Mouse (Mus musculus): ENCODE results near the gene Myadml2. TPM values are rescaled to one million over a fixed set of nuclear protein-coding genes. Genes with fewer than 3 reads are reported as not detected.

The Myadml2 gene
- polyA plus RNA-seq (2012; rRNA removed): 0.07 and 0.13 TPM in 2 replicates
- 0.67 and 1.0 TPM in 2 replicates for polyA plus RNA-seq (2014; fragmentation: Nextera tagmentation; extraction: Ambion mirVana)

GRCm38 (mm10) chr11:120648001-120648476, at the start of gene Myadml2:
TSS of gene Myadml2 (minus strand) at chr11:120648158.
- H3K4me3 ChIP-seq (ENCODE audit: insufficient read depth in 1 of 2, low read depth in 2 of 2, low read length in 2 of 2): peak within 1 kb of the TSS; percentile 31 to 32
- no peak within 1 kb of the TSS for H3K27ac ChIP-seq
- H3K9me3 ChIP-seq (ENCODE audit: control insufficient read depth, low read length): no peaks in the 10 kb centered on the region
- no peak for ATAC-seq (ENCODE audit: insufficient read depth)
- TF ChIP-seq EP300 (IDR thresholded peaks at IDR 0.05; ENCODE audit: low read depth) (no peak), CTCF (IDR thresholded peaks at IDR 0.05; ENCODE audit: low read depth) (0 out of 2 replicates have a peak, but pooled peaks have one; percentile 5)
- H3K4me2 ChIP-seq (ENCODE audit: low read depth): peak within 1 kb of the TSS; percentile 55
- peaks cover 4 to 5% of the 10 kb centered on the region in 2 experiments for H3K4me1 ChIP-seq (replicated peaks; ENCODE audit: control insufficient read depth in 2 of 2, insufficient read depth in 2 of 2, low read length in 1 of 2)
- 6% methylated on average over 13 of the region's 13 CpGs for WGBS (ENCODE audit: insufficient replicate concordance)
- DNase-seq (ENCODE audit: low read depth in 3 of 3, low spot score in 3 of 3): no peak
- H3K36me3 ChIP-seq (replicated peaks; ENCODE audit: control insufficient read depth, insufficient read depth, low read depth): no peaks in the 10 kb centered on the region
- H3K9ac ChIP-seq (replicated peaks): peak within 1 kb of the TSS; percentile 7
- H3K27me3 ChIP-seq (ENCODE audit: control insufficient read depth, insufficient read depth, low read length): peaks cover 4% of the 10 kb centered on the region

GRCm38 (mm10) chr11:120697741-120698140, 49.8 kb upstream of the Myadml2 start:
- Histone ChIP-seq H3K4me3 (ENCODE audit: insufficient read depth in 1 of 2, low read depth in 2 of 2, low read length in 2 of 2) (no peak overlapping the region), H3K9me3 (ENCODE audit: control insufficient read depth, low read length) (no peaks in the 10 kb centered on the region), H3K27ac (no peak overlapping the region), H3K36me3 (replicated peaks; ENCODE audit: control insufficient read depth, insufficient read depth, low read depth) (no peaks in the 10 kb centered on the region), H3K4me2 (ENCODE audit: low read depth) (no peak overlapping the region), H3K27me3 (ENCODE audit: control insufficient read depth, insufficient read depth, low read length) (no peaks in the 10 kb centered on the region), H3K9ac (replicated peaks) (no peak overlapping the region), H3K4me1 (replicated peaks; ENCODE audit: control insufficient read depth in 2 of 2, insufficient read depth in 2 of 2, low read length in 1 of 2) (no peaks in the 10 kb centered on the region)
- DNase-seq (ENCODE audit: low read depth in 3 of 3, low spot score in 3 of 3) (no peak), ATAC-seq (ENCODE audit: insufficient read depth) (no peak)
- 67% methylated on average over 10 of the region's 10 CpGs for WGBS (ENCODE audit: insufficient replicate concordance)
- TF ChIP-seq CTCF (IDR thresholded peaks at IDR 0.05; ENCODE audit: low read depth) (no peak), EP300 (IDR thresholded peaks at IDR 0.05; ENCODE audit: low read depth) (no peak)

- no peaks in the 10 kb centered on the region for H3K4me1 ChIP-seq (replicated peaks; ENCODE audit: control insufficient read depth in 2 of 2, insufficient read depth in 2 of 2, low read length in 1 of 2)
- no peak overlapping the region for H3K4me3 ChIP-seq (ENCODE audit: insufficient read depth in 1 of 2, low read depth in 2 of 2, low read length in 2 of 2)
- TF ChIP-seq CTCF (IDR thresholded peaks at IDR 0.05; ENCODE audit: low read depth) (peak; percentile 58), EP300 (IDR thresholded peaks at IDR 0.05; ENCODE audit: low read depth) (no peak)
- no peaks in the 10 kb centered on the region for H3K27me3 ChIP-seq (ENCODE audit: control insufficient read depth, insufficient read depth, low read length)
- no peak overlapping the region for H3K27ac ChIP-seq
- H3K4me2 ChIP-seq (ENCODE audit: low read depth): no peak overlapping the region
- no peak overlapping the region for H3K9ac ChIP-seq (replicated peaks)
- DNase-seq (ENCODE audit: low read depth in 3 of 3, low spot score in 3 of 3) (no peak), ATAC-seq (ENCODE audit: insufficient read depth) (no peak)
- no peaks in the 10 kb centered on the region for H3K36me3 ChIP-seq (replicated peaks; ENCODE audit: control insufficient read depth, insufficient read depth, low read depth)
- WGBS (ENCODE audit: insufficient replicate concordance): 82% methylated on average over 6 of the region's 6 CpGs
- H3K9me3 ChIP-seq (ENCODE audit: control insufficient read depth, low read length): no peaks in the 10 kb centered on the region
These were observed 48.6 kb upstream of the Myadml2 start for GRCm38 (mm10) chr11:120696568-120696967.

- Histone ChIP-seq H3K4me1 (replicated peaks; ENCODE audit: control insufficient read depth in 2 of 2, insufficient read depth in 2 of 2, low read length in 1 of 2) (no peaks in the 10 kb centered on the region), H3K4me2 (ENCODE audit: low read depth) (no peak overlapping the region), H3K9me3 (ENCODE audit: control insufficient read depth, low read length) (no peaks in the 10 kb centered on the region), H3K9ac (replicated peaks) (no peak overlapping the region), H3K27me3 (ENCODE audit: control insufficient read depth, insufficient read depth, low read length) (no peaks in the 10 kb centered on the region), H3K27ac (no peak overlapping the region), H3K36me3 (replicated peaks; ENCODE audit: control insufficient read depth, insufficient read depth, low read depth) (no peaks in the 10 kb centered on the region), H3K4me3 (ENCODE audit: insufficient read depth in 1 of 2, low read depth in 2 of 2, low read length in 2 of 2) (no peak overlapping the region)
- TF ChIP-seq CTCF (IDR thresholded peaks at IDR 0.05; ENCODE audit: low read depth) (no peak), EP300 (IDR thresholded peaks at IDR 0.05; ENCODE audit: low read depth) (no peak)
- 78% methylated on average over 12 of the region's 12 CpGs for WGBS (ENCODE audit: insufficient replicate concordance)
- ATAC-seq (ENCODE audit: insufficient read depth): no peak
- no peak for DNase-seq (ENCODE audit: low read depth in 3 of 3, low spot score in 3 of 3)
These were observed 47.7 kb upstream of the Myadml2 start for GRCm38 (mm10) chr11:120695641-120696040.

GRCm38 (mm10) chr11:120695184-120695583, 47.2 kb upstream of the Myadml2 start:
- H3K4me3 ChIP-seq (ENCODE audit: insufficient read depth in 1 of 2, low read depth in 2 of 2, low read length in 2 of 2): no peak overlapping the region
- no peaks in the 10 kb centered on the region for H3K27me3 ChIP-seq (ENCODE audit: control insufficient read depth, insufficient read depth, low read length)
- no peaks in the 10 kb centered on the region for H3K4me1 ChIP-seq (replicated peaks; ENCODE audit: control insufficient read depth in 2 of 2, insufficient read depth in 2 of 2, low read length in 1 of 2)
- no peaks in the 10 kb centered on the region for H3K9me3 ChIP-seq (ENCODE audit: control insufficient read depth, low read length)
- no peaks in the 10 kb centered on the region for H3K36me3 ChIP-seq (replicated peaks; ENCODE audit: control insufficient read depth, insufficient read depth, low read depth)
- ATAC-seq (ENCODE audit: insufficient read depth) (no peak), DNase-seq (ENCODE audit: low read depth in 3 of 3, low spot score in 3 of 3) (no peak)
- H3K4me2 ChIP-seq (ENCODE audit: low read depth): no peak overlapping the region
- 57% methylated on average over 4 of the region's 4 CpGs for WGBS (ENCODE audit: insufficient replicate concordance)
- no peak overlapping the region for H3K9ac ChIP-seq (replicated peaks)
- no peak overlapping the region for H3K27ac ChIP-seq
- TF ChIP-seq CTCF (IDR thresholded peaks at IDR 0.05; ENCODE audit: low read depth) (no peak), EP300 (IDR thresholded peaks at IDR 0.05; ENCODE audit: low read depth) (no peak)

All from liver, embryonic 14.5 days (tissue).